Comparison of ENCODE assay signal across 9 mouse cellular contexts in genomic region chr1:156003201-156003935, GRCm38 (mm10). TPM values are rescaled to one million over a fixed set of nuclear protein-coding genes. Genes with fewer than 3 reads are reported as not detected.
DNase-seq lines count a peak whose midpoint lies in the region; TF ChIP-seq lines count a peak whose summit lies in the region.
"Had no signal": no experiment of that assay in that cellular context is flagged by ENCODE, and none has a peak within 500 bp of the region (broad histone marks: within the 10 kb centered on the region; RNA-seq: fewer than 3 reads in every experiment).

No protein-coding gene starts in this region.

- DNase-seq in layer of hippocampus, postnatal 10 days (ENCODE audit: low spot score in 2 of 2): peak; percentile 6 to 18
- DNase-seq in layer of hippocampus, adult 8-10 months (ENCODE audit: low spot score in 2 of 2): no peak
- DNase-seq in adrenal gland, adult 2 months: peak; percentile 62
- DNase-seq in kidney, adult 2 months: peak; percentile 87
- peak; percentile 53 to 81 for DNase-seq in lung, postnatal 4 days
- DNase-seq in frontal cortex, postnatal 25 days (ENCODE audit: low spot score in 2 of 2): no peak
- DNase-seq in frontal cortex, postnatal 10 days (ENCODE audit: low spot score in 2 of 2): no peak

- H3K4me1 ChIP-seq in kidney, adult 2 months (ENCODE audit: control insufficient read depth, insufficient read depth, low read length): peaks cover 3% of the 10 kb centered on the region; the same call in 1 of the 2 replicates
- H3K4me1 ChIP-seq: embryonic facial prominence, embryonic 13.5 days; hindbrain, embryonic 12.5 days had no signal

- no peak overlapping the region for H3K4me3 ChIP-seq in kidney, adult 2 months (ENCODE audit: insufficient read depth, low read depth, low read length)
- H3K4me3 ChIP-seq: embryonic facial prominence, embryonic 13.5 days; hindbrain, embryonic 12.5 days had no signal

- peaks cover 4% of the 10 kb centered on the region for H3K36me3 ChIP-seq in kidney, adult 2 months (ENCODE audit: control insufficient read depth, insufficient read depth, low read length)

- TF ChIP-seq POLR2A in kidney, adult 2 months (IDR thresholded peaks at IDR 0.05; ENCODE audit: low read depth, low read length): no peak

- H3K27me3 ChIP-seq in kidney, adult 2 months (replicated peaks; ENCODE audit: control insufficient read depth, insufficient read depth, low read length): no peaks in the 10 kb centered on the region
- H3K27me3 ChIP-seq: embryonic facial prominence, embryonic 13.5 days; hindbrain, embryonic 12.5 days had no signal

- WGBS in kidney, adult 2 months: 51% methylated on average over 7 of the region's 7 CpGs

- no peak overlapping the region for H3K27ac ChIP-seq in kidney, adult 2 months (ENCODE audit: insufficient read depth, low read depth, low read length)
- H3K27ac ChIP-seq: embryonic facial prominence, embryonic 13.5 days; hindbrain, embryonic 12.5 days had no signal

- TF ChIP-seq CTCF in kidney, adult 2 months (conservative IDR thresholded peaks at IDR 0.05; ENCODE audit: insufficient read depth, insufficient read length, low read depth, low read length): no peak

RNA-seq across cellular contexts. Expression of gene Cep350, which starts 30.3 kb away (rescaled TPM):
- total RNA-seq in layer of hippocampus, postnatal 10 days (2021): 10 to 100 TPM; 40.9 to 43.7 TPM
- 10 to 100 TPM; 52.7 to 58.6 (median 55.4) TPM for total RNA-seq in layer of hippocampus, adult 8-10 months (2022)
- 10 to 100 TPM; 27.3 to 32.7 TPM for total RNA-seq in adrenal gland, adult 2 months (2021)
- 1.7 TPM in 2 replicates for polyA plus RNA-seq in adrenal gland, adult 2 months (2012; rRNA removed)
- polyA plus RNA-seq in kidney, adult 2 months (2012; rRNA removed): 5.1 and 5.2 TPM in 2 replicates

RNA-seq across cellular contexts. Expression of gene Tor1aip2, which starts 31.8 kb away (rescaled TPM):
- total RNA-seq in layer of hippocampus, postnatal 10 days (2021): 10 to 100 TPM; 57.8 to 59.5 TPM
- total RNA-seq in layer of hippocampus, adult 8-10 months (2022): 10 to 100 TPM; 53.3 to 60.2 (median 56.6) TPM
- 100 to 1,000 TPM in 1 of 2 experiments, 10 to 100 TPM in 1; 98.7 to 163 TPM for total RNA-seq in adrenal gland, adult 2 months (2021)
- 44.6 and 52.6 TPM in 2 replicates for polyA plus RNA-seq in adrenal gland, adult 2 months (2012; rRNA removed)
- 84.6 and 85.7 TPM in 2 replicates for polyA plus RNA-seq in kidney, adult 2 months (2012; rRNA removed)

RNA-seq across cellular contexts. Expression of gene Tor1aip1, which starts 32.9 kb away (rescaled TPM):
- total RNA-seq in layer of hippocampus, postnatal 10 days (2021): 10 to 100 TPM; 25.5 to 26.3 TPM
- total RNA-seq in layer of hippocampus, adult 8-10 months (2022): 10 to 100 TPM; 34.9 to 40.8 (median 37.5) TPM
- 100 to 1,000 TPM in 1 of 2 experiments, 10 to 100 TPM in 1; 85.6 to 141 TPM for total RNA-seq in adrenal gland, adult 2 months (2021)
- 75.3 and 88.5 TPM in 2 replicates for polyA plus RNA-seq in adrenal gland, adult 2 months (2012; rRNA removed)
- 32.5 and 35.3 TPM in 2 replicates for polyA plus RNA-seq in kidney, adult 2 months (2012; rRNA removed)

Comparison
In these comparisons a context has a peak if more than half of its experiments do, and no peak if none do; other contexts are left out.
1. DNase-seq: peak in layer of hippocampus, postnatal 10 days (2 of 2), adrenal gland, adult 2 months (single experiment), kidney, adult 2 months (single experiment) and lung, postnatal 4 days (2 of 2); none in layer of hippocampus, adult 8-10 months (0 of 2), frontal cortex, postnatal 25 days (0 of 2) and frontal cortex, postnatal 10 days (0 of 2).